Comparison of ENCODE assay signal across 8 mouse cellular contexts in genomic region chr12:112329701-112330301, GRCm38 (mm10).
DNase-seq lines count a peak whose midpoint lies in the region; ATAC-seq lines count a peak whose summit lies in the region.

No protein-coding gene starts in this region.

- H3K9me3 ChIP-seq in heart, embryonic 15.5 days (replicated peaks), result no peaks in the 10 kb centered on the region

- intact Hi-C loops in heart, postnatal 10 days (cut with DNase I), result loop anchor here (5.0 kb wide), 2 partner anchors 128 to 132 kb away; no protein-coding TSS in a partner anchor

- H3K4me3 ChIP-seq in heart, embryonic 15.5 days, result no peak overlapping the region

- no peak for DNase-seq in heart, postnatal 10 days
- DNase-seq in frontal cortex, postnatal 10 days (ENCODE audit: low spot score in 2 of 2), result peak; percentile 68 to 71
- peak; percentile 68 to 83 for DNase-seq in left cerebral cortex, adult 9 months (ENCODE audit: low spot score in 2 of 2)
- peak; percentile 74 for DNase-seq in retina, embryonic 14.5 days (ENCODE audit: low spot score)
- no peak for DNase-seq in adrenal gland, postnatal 36 days
- no peak for DNase-seq in urinary bladder, postnatal 4 days (ENCODE audit: low spot score in 2 of 2)

- WGBS in heart, embryonic 15.5 days, result 24% methylated on average over 18 of the region's 18 CpGs

- no peak overlapping the region; the same call in 1 of the 2 replicates for H3K27ac ChIP-seq in heart, embryonic 15.5 days

- H3K4me2 ChIP-seq in heart, embryonic 15.5 days, result peak overlapping the region; percentile 37

- peaks cover 19% of the 10 kb centered on the region for H3K4me1 ChIP-seq in heart, embryonic 15.5 days (replicated peaks)

- no peak overlapping the region for H3K9ac ChIP-seq in heart, embryonic 15.5 days

- ATAC-seq in heart, embryonic 15.5 days (replicated peaks; ENCODE audit: insufficient number of reproducible peaks, insufficient read depth, low FRiP score, low read depth), result no peak
- ATAC-seq in CD4-positive, CD25-positive, alpha-beta regulatory T cell, adult 4 months, result no peak

- H3K27me3 ChIP-seq in heart, embryonic 15.5 days, result peaks cover 30% of the 10 kb centered on the region

- no peaks in the 10 kb centered on the region for H3K36me3 ChIP-seq in heart, embryonic 15.5 days

Comparison
In these comparisons a context has a peak if more than half of its experiments do, and no peak if none do; other contexts are left out.
1. DNase-seq: peak in frontal cortex, postnatal 10 days (2 of 2), left cerebral cortex, adult 9 months (2 of 2) and retina, embryonic 14.5 days (single experiment); none in heart, postnatal 10 days (0 of 2), adrenal gland, postnatal 36 days (0 of 2) and urinary bladder, postnatal 4 days (0 of 2).